Mouse (Mus musculus) inflammation-experienced regulatory T-cells (primary cell): Measurements from ENCODE around the gene Lepr. TPM values are rescaled to one million over a fixed set of nuclear protein-coding genes. Genes with fewer than 3 reads are reported as not detected.

Experiments
- polyA plus RNA-seq, 2 experiments: library from polyadenylated mRNA; unstranded; fragments of 100-300 nt; shearing (Covaris generic); gene quantifications; one replicate each; pipeline ENCODE4 v1.2.1; 2017

Gene Lepr
- polyA plus RNA-seq = under 1 TPM; 0.17 to 0.37 TPM

GRCm38 (mm10) chr4:101717367-101718121 is at the start of gene Lepr:
TSS of gene Lepr (plus strand) at chr4:101717404.

DNA sequence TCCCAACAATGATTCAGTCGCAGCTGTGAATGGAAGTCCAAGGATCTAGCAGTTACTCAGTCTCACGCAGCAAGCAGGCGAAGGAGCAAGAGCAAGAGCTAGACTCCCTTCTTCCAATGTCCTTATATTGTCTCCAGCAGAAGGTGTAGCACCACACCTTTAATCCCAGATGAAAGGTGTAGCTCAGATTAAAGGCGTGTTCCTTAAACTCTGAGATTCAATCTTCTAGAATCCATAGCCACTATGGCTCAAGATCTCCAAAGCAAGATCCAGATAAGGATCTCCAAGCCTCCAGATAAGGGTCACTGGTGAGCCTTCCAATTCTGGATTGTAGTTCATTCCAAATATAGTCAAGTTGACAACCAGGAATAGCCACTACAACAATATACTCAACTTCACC is 126.7 kb downstream of the Lepr start, which contains the start of gene B020004J07Rik:
Gene B020004J07Rik, minus strand, starts transcription at position 101 of the 400 bp plus-strand sequence.

Other genes with a start within 250 kb of the Lepr start
- 1 to 10 TPM in 1 of 2 experiments, under 1 TPM in 1; 0.65 to 2.2 TPM for gene Dnajc6, start 220.8 kb upstream of the Lepr start, polyA plus RNA-seq
- 10 to 100 TPM; 71.6 to 81.7 TPM for gene Leprot, start 69.7 kb upstream of the Lepr start, polyA plus RNA-seq
- gene B020004J07Rik, start 126.6 kb downstream of the Lepr start, polyA plus RNA-seq = under 1 TPM in 1 of 2 experiments, not detected in 1; 0.34 TPM
- not detected for gene C130073F10Rik, start 176.4 kb downstream of the Lepr start, polyA plus RNA-seq
- gene Gm12800, start 191.7 kb downstream of the Lepr start, polyA plus RNA-seq = under 1 TPM in 1 of 2 experiments, not detected in 1; 0.12 TPM
- gene Gm12794, start 223.0 kb downstream of the Lepr start, polyA plus RNA-seq = not detected